ENCODE assay signal across 18 mouse cellular contexts in genomic region chr6:137918156-137918555, GRCm38 (mm10).
DNase-seq lines count a peak whose midpoint lies in the region; TF ChIP-seq lines count a peak whose summit lies in the region.
"Had no signal": no experiment of that assay in that cellular context is flagged by ENCODE, and none has a peak within 500 bp of the region (broad histone marks: within the 10 kb centered on the region; RNA-seq: fewer than 3 reads in every experiment).

No protein-coding gene starts in this region.

- no peak overlapping the region for H3K4me3 ChIP-seq in embryonic fibroblast, embryonic 13.5 days (ENCODE audit: insufficient read depth, low read length)
- H3K4me3 ChIP-seq: embryonic facial prominence, embryonic 10.5 days; embryonic facial prominence, embryonic 12.5 days; erythroblast, embryonic 14.5 days; forebrain, embryonic 10.5 days; forebrain, embryonic 12.5 days had no signal

- TF ChIP-seq CTCF in embryonic fibroblast, embryonic 13.5 days (IDR thresholded peaks at IDR 0.05; ENCODE audit: borderline replicate concordance, insufficient read depth, low read length), result no peak

- peak overlapping the region; percentile 42; the same call in 1 of the 2 replicates for H3K27ac ChIP-seq in embryonic fibroblast, embryonic 13.5 days (ENCODE audit: insufficient read depth, low read length)
- H3K27ac ChIP-seq: embryonic facial prominence, embryonic 10.5 days; embryonic facial prominence, embryonic 12.5 days; forebrain, embryonic 10.5 days; forebrain, embryonic 12.5 days had no signal

- intact Hi-C loops in heart, postnatal 36 days (cut with DNase I), result no loop called here

- no peak for TF ChIP-seq POLR2A in embryonic fibroblast, embryonic 13.5 days (IDR thresholded peaks at IDR 0.05; ENCODE audit: low read depth, low read length)

- peak; percentile 12 for DNase-seq in heart, adult 11 months
- DNase-seq in heart, postnatal 36 days, result no peak
- DNase-seq in cerebellum, adult 11-12 months, result no peak
- DNase-seq in embryo, embryonic 11 days, result no peak
- DNase-seq: adrenal gland, adult 8-10 months; adrenal gland, postnatal 14 days; adrenal gland, postnatal 36 days; cerebellum, adult 18-20 months; cerebellum, adult 8-10 months; cerebellum, adult 9-11 months; cerebellum, postnatal 14 days; cerebellum, postnatal 36 days had no signal

- H3K4me1 ChIP-seq in embryonic fibroblast, embryonic 13.5 days (ENCODE audit: control insufficient read depth, insufficient read depth, low read length), result peaks cover 3% of the 10 kb centered on the region; the same call in 1 of the 2 replicates
- H3K4me1 ChIP-seq: embryonic facial prominence, embryonic 10.5 days; embryonic facial prominence, embryonic 12.5 days; forebrain, embryonic 10.5 days had no signal
